Mouse (Mus musculus) embryonic fibroblast, embryonic 13.5 days (primary cell): Measurements from ENCODE around the gene Apoh.

Source experiments
- CTCF ChIP-seq: IDR thresholded peaks from 2 replicates; pipeline ENCODE4 v1.5.1; 2011; ENCODE audit warnings: mild to moderate bottlenecking, control low read depth, low read length, moderate library complexity, borderline replicate concordance; ENCODE audit not compliant: insufficient read depth
- POLR2A ChIP-seq: IDR thresholded peaks from 2 replicates; pipeline ENCODE4 v1.6.1; 2011; ENCODE audit warnings: low read depth, mild to moderate bottlenecking, control low read depth, low read length, moderate library complexity

DNA sequence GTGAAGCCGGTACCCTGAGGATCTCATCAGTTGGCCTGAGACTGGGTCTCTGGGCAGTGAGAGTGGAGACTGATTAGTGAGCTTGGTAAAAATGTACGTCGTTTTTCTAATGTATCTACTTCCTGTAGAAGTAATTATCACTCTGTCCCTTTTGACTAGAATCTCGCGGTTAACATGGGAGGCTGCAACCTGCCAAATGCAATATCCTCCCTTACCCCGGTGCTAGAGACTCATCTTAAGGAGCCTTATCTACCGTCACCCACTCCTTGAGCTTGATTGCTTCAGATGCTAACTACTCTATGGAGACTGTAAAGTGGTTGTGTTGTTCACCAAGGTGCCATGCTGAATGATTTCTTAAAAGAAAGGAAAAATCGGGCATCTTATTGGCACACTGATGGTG is 1.4 kb upstream of the Apoh start:
- TF ChIP-seq POLR2A (no peak), CTCF (no peak)
